Mouse (Mus musculus) brain, embryonic 14.5 days (tissue): ENCODE results near the gene Cpeb3. TPM values are rescaled to one million over a fixed set of nuclear protein-coding genes. Genes with fewer than 3 reads are reported as not detected.

Source experiments
- DNase-seq: peaks from one replicate; pipeline ENCODE4 v3.0.0-alpha.2; 2011; ENCODE audit warnings: low read depth
- CTCF ChIP-seq: fragments of 200-500 bp; IDR thresholded peaks from 2 replicates; pipeline ENCODE4 v1.5.1; 2012; ENCODE audit warnings: inconsistent platforms, mild to moderate bottlenecking, moderate library complexity, borderline replicate concordance; ENCODE audit not compliant: insufficient read depth, insufficient read length; ENCODE audit errors: extremely low read depth
- POLR2A ChIP-seq: fragments of 200-500 bp; IDR thresholded peaks from 2 replicates; pipeline ENCODE4 v1.6.1; 2012; ENCODE audit warnings: mild to moderate bottlenecking, inconsistent platforms, borderline replicate concordance; ENCODE audit not compliant: poor library complexity, insufficient read depth, insufficient read length, severe bottlenecking; ENCODE audit errors: extremely low read depth
- polyA plus RNA-seq: library from polyadenylated mRNA; depleted of rRNA; stranded (reverse); fragments of >200 nt; gene quantifications from 2 replicates; pipeline ENCODE4 v1.2.3, GENCODE M21; 2012

Gene Cpeb3
- polyA plus RNA-seq, 1 experiment = 20.9 TPM

DNA sequence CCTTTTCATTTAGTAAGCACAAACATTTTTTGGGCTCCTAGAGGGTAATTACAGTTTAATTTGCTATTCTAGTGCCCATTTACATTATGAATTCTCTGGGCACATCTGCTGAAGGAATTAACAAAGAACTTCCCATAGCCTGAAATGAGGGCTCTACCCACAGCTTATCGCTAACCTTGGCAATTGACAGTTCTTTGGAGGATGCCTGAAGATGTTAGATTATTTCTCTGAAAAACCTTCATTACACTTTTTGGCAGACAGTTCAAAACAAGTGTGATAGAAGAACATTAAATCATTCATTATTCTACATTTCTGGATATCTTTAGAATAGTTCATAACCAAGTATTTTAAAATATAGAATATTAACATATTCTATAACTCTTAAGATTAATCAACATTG is 5.0 kb downstream of the Cpeb3 start:
- TF ChIP-seq POLR2A (no peak), CTCF (no peak)
- no peak for DNase-seq

DNA sequence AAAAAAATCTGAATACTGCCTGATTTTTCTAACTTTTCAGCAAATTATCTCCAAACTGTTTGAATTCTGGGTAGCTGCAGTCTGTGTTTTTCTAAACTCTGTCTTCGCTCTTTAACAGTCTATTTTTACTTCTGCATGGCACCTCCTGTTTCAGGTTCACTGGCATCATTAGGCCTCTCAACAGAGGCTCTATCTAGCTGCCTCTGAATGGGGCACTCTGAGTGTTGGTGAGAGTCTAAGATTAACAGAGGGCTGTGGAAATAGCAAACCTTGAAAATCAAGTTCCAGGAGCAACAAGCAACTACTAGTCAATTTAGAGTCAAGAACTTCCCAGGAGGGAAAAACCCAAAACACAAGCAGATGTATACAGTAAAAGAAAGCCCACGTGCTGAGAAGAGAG is 8.5 kb downstream of the Cpeb3 start:
- TF ChIP-seq POLR2A (no peak), CTCF (no peak)

DNA sequence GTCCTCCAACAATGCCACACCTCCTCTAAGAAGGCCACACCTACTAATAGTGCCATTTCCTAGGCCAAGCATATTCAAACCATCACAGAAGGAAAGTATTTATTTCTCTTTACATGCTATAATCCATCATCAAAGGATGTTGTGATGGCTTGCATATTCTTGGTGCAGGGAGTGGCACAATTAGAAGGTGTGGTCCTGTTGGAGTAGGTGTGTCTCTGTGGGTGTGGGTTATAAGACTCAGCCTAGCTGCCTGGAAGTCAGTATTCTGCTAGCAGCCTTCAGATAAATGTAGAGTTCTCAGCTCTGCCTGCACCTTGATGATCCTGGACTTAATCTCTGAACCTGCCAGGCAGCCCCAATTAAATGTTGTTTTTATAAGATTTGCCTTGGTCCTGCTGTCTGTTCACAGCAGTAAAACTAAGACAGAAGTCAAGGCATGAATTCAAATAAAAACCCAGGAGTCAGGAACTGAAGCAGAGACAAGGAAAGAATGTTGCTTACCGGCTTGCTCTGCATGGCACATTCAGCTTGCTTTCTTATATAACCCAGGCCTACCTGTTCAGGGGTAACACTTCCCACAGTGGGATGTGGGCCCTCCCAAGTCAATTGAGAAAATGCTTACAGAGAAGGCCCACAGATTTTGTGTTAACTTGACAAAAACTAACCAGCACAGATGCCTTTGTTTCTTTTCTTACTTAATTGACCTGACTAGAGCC is 10.1 kb downstream of the Cpeb3 start:
- no peak for DNase-seq
- no peak for TF ChIP-seq CTCF
- no peak for TF ChIP-seq POLR2A

More for the DNA sequence above, 8.5 kb downstream of the Cpeb3 start:
- no peak for DNase-seq

DNA sequence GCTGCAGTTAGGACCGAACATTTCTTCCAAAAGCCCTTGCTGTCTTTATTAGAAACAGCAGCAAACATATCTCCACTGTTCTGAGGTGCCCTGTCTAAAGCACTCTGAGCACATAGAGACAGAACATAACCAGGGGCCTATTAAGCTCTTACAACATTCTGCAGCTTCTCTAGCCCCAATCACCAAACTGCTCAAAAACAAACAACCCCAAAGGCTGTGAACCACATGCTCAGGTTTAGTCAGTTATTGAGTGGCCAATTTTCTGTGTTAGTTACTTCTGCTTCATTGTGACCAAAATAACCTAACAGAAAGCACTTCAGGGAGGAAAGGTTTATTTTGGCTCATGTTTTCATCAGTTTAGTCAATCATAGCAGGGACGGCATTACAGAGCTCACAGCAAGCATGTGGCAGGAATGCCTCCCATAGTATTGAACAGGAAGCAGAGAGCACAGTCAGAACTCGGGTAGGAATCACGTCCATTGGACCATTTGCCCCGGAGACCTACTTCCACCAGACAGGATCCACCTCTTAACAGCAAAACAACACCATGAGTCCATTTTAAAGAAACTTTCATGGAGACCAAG is 15.8 kb downstream of the Cpeb3 start:
- DNase-seq = no peak
- TF ChIP-seq CTCF (no peak), POLR2A (no peak)

DNA sequence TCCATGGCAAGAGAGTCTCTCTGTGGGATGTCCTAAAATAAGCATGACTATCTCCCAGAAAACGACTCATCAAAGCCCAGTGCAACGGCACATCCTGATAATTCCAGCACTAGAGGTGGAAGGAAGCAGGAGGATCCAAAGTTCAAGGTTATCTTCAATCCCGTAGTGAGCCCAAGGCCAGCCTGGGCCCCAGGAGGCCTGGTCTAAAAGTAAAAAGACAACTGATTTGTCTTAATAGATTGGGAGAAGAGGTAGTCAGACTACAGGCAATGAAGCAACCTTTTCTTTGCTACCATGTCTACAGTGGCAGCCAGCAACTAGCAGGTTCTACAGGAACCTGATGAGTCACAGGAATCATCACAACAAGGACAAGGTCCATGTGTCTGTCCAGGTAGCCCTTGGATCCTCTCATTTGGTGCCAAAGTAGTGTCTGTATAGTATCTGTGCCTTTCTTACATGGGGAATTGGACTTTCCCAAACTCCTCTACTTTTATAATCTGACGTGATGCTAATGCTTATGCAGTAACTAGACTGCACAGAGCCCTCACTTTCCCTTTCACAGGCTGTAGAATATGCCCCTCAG is 19.9 kb downstream of the Cpeb3 start:
- TF ChIP-seq CTCF (no peak), POLR2A (no peak)
- no peak for DNase-seq

DNA sequence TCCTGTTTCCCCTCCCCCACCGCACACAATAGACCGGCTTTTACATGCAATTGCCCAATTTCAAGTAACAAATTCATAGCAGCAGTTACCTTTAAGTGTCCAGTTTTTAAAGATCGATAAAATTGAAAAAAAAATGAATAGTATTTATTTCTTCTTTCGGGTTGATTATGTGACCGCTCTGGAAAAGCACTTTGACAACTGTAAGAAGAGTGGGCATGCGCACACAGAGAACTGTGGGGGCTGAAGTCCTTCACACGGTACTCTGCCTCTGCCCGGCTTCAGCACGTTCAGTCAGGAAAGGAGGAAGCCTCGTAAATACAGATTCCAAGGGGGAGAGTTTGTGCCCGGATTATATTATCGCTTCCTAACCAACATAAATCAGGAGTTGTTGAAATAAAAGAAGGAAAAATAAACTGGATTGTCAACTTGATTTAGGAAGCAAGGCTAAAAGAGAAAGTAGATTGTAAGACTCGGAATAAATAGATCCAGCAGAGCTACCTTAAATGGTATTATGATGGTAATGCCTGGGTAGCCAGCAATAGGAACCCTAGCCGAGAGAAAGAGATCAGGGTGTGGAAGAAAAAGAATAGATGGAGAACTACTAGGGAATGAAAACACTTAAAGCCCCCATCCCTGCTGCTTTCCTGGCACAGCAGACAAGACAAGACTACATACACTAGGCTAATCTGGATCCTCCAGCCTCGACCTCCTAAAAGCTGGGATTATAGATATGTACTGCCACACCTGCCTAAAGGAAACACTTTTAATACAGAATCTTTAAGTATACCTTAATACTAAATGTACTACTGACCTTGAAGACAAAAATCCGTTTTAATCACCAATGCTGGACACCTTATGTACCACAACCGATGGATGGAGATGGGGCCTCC is 30.3 kb downstream of the Cpeb3 start:
- TF ChIP-seq CTCF = no peak
- TF ChIP-seq POLR2A = no peak
- DNase-seq = peak; percentile 96

DNA sequence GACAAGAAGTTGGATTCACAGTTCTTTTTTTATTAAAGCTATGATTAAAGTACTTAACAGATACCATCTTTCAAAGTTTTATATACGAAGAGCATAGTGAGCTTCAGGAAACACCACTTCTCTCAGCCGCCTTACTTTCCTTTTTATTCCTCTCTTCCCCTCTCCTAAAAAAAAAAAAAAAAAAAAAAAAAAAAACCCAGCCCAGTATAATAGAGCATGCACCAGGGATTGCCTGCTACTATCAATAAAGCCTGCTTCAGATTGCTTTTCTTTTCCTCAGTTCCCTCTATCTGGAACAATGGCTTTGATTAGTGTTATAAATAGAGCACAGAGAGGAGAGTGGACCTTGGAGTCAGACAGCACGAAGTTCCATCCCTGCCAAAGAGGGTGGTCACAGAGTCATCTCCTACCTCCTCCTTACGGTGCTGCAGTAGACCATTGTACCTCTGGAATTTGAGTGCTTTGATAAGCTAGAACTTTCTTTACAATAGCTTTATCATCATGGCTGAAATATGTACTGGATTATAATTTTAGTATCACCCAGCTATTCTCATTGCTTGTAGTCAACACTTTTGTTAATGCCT is 31.4 kb downstream of the Cpeb3 start:
- peak; percentile 20 for DNase-seq

DNA sequence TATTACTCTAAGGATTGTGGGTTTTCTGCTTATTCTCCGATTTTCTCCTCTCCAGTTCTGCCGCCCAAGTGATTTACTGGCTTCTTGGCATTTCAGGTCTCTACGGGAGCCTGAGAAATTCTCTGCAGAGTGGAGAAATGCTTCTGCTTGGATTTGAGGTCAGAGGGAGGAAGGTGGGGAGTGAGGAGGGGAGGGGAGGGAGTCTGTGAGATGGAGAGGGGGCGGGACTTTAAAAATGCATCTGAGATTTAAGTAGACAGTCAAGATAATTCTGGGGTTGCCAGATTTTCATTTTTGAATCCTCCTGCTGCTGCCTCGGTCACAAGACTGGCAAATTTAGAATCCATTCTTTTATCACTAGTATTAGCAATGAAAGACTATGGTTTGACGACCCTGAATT is 32.5 kb downstream of the Cpeb3 start:
- peak; percentile 68 for DNase-seq
- no peak for TF ChIP-seq CTCF
- no peak for TF ChIP-seq POLR2A

More for the DNA sequence above, 31.4 kb downstream of the Cpeb3 start:
- no peak for TF ChIP-seq POLR2A
- no peak for TF ChIP-seq CTCF

DNA sequence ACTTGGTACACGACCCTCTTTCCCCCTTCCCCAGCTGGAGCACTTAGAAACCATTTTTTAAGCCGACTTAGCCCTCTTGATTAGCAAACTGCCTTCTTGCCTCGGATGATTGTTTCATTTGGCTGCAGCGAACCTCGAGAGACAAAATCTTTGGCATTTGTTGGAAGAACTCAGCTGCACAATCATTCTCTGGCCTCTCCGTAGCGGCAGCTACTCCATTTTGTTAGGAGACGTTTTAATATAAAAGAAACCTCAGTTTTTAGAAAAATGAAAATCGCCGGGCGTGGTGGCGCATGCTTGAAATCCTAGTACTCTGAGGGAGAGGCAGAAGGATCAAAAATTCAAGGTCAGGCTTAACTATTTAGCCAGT is 33.0 kb downstream of the Cpeb3 start:
- DNase-seq = no peak
- no peak for TF ChIP-seq POLR2A
- TF ChIP-seq CTCF = no peak

DNA sequence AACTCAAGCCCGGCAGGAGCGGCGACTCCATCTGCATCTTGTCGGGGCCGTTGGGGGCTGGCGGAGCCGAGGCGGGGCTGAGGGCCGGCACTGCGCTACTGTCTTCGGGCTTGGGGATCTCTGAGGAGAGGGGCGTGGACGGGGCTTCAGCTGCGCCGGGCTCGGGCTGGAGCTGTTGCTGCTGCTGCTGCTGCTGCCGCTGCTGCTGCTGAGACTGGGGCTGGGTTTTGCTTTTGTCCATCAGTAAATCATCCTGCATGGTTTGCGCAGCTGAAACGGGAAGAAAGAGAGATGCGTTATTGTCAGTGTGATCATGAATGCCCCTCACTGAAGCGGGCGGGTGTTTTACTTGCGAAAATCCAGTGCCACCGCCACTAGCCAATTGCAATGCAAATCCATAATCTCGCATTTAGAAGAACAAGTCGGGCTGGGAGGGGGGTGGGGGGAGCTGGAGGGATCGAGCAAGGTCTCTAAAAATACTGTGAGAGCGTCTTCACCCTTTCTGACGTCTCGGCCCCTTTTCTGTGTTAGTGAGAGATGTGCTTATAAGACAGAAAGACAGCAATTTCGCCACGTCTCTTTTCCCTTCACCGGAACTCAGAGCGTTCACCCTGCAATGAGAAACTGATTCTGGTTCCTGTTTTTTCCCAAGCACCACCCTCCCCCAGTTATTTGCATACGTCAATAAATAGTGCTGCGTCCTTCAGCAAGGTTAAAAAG is 33.5 kb downstream of the Cpeb3 start:
- TF ChIP-seq CTCF = no peak
- no peak for TF ChIP-seq POLR2A
- DNase-seq = peak; percentile 90

DNA sequence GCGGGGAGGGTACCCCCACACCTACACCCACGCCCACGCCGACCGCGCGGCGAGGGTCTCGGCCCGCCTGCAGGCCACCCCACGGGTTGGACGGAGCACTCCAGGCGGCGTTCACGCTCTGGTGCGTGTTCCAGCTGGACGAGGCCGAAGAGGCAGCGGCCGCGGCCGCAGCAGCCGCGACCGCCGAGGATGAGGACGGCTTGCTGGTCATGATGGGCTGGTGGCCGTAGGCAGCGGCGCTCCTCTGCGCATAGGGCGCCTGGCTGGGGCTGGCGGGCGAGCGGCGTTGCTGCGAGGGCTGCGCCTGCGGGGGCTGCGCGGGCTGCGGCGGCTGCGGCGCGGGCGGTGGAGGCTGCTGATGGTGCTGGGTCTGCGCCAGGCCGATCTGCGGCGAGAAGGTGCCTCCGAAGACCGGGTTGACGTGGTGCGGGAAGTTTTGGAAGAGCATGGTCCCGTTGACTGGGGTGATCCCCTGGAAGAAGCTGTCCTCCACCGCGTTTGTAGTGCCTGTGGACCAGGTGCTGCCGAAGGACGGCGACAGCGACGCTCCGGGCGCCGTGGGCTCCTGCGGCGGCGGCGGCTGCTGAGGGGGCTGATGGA is 34.2 kb downstream of the Cpeb3 start:
- DNase-seq = peak; percentile 72
- TF ChIP-seq POLR2A (no peak), CTCF (no peak)
